Mouse (Mus musculus): ENCODE measurements around the gene Ptger1.

Gene Ptger1

GRCm38 (mm10) chr8:83656484-83657246 is 9.8 kb upstream of the Ptger1 start:
- DNase-seq, result no peak

GRCm38 (mm10) chr8:83660545-83660944 is 5.9 kb upstream of the Ptger1 start:
- no peak for DNase-seq

DNA sequence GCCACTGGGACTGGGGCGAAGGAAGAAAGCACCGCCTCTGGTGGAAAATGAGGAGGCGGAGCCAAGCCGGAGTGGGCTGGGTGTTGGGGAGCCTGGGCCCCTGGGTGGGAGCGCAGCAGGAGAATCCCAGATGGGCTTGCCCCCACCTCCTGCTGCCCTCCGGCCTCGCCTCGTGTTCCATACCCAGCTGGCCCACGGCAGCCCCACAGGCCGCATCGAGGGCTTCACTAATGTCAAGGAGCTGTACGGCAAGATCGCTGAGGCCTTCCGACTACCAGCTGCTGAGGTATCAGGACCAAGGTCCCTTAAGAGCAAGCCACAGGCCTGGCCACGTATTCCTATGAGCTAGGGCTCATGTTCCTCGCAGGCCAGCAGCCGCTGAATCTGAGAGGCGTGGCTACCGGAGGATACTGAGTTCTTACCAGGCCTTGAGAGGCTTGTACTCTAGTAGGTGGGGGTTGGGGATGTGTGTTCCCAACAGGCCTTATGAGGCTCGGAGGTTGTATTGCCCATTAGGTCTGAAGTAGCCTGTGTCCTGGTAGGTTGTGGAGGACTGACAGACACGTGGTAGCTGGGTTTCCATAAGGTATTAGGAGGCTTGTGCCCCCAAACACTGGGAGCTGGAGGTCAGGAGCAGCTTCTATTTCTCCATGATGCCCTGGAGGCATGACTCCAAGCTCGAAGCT is 5.3 kb upstream of the Ptger1 start:
- no peak for DNase-seq

DNA sequence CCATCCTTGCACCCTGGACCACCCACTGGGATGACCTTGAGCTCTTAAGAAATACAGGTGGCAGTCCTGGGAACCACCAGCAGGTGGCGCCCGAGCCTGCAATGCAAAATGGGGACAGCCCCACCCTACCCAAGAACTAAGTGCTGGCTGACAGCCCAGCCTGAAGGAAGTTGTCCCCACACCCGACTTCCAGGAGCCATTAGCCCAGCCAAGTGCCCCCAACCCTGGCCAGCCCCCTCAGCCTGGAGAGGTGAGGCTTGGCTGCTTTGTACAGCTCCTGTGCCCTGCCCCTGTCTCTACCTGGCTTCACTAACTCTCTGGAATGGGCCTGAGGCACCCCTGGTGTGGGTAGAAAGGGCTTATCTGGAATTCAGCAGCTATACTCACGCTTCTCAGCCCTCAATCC is 4.1 kb upstream of the Ptger1 start:
- DNase-seq, result peak; percentile 91 to 95

- no peak for DNase-seq
Observed at GRCm38 (mm10) chr8:83664096-83664495, 2.4 kb upstream of the Ptger1 start.

DNA sequence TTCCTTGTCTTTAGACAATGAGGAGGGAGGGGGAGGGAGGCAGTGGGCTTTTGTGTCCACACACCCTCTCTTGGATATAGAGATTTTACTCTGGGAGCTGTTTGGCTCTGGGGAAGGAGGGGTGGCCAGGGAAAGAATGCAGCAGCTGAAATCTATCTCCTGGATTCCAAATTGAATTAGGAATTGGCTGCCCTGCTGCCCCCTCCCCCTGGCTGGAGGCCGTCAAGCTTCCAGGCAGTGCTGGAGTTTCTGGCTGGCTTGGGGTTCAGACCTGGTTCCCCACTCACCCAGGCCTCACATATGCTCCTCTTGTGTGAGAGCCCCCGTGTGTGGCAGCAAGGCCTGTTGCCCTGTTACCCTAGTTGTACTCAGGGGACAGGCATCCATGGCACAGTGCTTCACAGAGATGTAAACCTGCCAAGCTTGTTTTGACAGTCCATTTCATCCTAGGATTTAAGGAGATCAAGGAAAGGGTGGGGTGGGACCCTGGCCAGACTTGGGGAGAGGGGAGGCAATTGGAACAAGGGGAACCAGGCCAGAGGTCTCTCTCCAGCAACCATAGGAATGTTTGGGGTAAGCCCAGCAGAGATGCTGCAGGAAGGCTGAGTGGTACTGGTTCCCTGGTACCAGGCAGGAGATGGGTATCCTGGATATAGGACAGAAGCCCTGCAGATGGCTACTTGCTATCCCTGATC is 1.4 kb upstream of the Ptger1 start:
- DNase-seq, result no peak

DNA sequence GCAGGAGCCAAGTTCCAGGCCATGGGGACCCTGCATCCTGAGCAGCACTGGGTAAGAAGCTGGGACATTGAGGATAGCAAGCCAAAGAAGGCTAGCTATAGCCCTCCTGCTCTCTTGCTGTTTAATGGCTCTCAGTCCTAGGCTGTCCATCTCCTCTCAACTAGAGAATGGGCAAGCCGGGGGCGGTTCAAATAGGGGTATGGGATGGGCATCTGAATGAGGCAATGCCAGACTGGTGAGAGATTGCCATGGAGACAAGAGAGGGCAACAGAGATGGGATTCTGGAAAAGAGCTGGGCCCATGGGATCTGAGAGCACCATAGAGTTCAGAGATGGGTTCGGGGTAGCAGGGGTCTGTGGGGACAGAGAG is 372 bp downstream of the Ptger1 start:
- DNase-seq, result no peak

- DNase-seq, result no peak
Observed at GRCm38 (mm10) chr8:83667526-83667925, 1.0 kb downstream of the Ptger1 start.

DNA sequence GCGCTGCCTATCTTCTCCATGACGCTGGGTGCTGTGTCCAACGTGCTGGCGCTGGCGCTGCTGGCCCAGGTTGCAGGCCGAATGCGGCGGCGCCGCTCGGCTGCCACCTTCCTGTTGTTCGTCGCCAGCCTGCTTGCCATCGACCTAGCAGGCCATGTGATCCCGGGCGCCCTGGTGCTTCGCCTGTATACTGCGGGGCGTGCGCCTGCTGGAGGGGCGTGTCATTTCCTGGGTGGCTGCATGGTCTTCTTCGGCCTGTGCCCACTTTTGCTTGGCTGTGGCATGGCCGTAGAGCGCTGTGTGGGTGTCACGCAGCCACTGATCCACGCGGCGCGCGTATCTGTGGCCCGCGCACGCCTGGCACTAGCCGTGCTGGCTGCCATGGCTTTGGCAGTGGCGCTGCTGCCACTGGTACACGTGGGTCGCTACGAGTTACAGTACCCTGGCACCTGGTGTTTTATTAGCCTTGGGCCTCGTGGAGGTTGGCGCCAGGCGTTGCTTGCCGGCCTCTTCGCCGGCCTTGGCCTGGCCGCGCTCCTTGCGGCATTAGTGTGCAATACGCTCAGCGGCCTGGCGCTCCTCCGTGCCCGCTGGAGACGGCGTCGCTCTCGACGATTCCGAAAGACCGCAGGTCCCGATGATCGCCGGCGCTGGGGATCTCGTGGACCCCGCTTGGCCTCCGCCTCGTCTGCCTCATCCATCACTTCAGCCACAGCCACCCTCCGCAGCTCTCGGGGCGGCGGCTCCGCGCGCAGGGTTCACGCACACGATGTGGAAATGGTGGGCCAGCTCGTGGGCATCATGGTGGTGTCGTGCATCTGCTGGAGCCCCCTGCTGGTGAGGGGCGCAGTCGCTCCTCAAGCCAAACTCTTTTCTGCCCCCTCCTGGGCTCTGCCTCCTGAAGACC is 1.8 kb downstream of the Ptger1 start:
- DNase-seq, result no peak

- no peak for DNase-seq
Observed at GRCm38 (mm10) chr8:83669013-83669412, 2.5 kb downstream of the Ptger1 start.

DNA sequence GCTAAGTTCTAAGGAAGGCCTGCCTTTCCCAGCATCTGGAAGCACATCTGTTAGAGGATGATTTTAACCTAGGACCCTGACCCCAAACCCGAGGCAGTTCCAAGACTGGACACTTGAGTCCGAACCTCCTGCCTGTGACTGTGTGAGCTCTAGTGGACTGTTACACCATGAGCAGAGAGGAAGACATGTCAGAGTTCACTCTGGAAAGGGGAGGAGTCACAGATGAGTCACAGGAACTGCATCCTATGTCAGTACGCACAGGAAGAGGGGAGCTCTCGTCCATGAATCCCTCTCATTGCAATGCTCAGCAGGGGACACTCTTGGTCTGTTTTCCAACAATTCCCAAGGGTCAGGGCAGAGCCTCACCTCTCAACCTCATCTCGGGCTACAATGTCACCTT is 6.5 kb downstream of the Ptger1 start:
- DNase-seq, result no peak

DNA sequence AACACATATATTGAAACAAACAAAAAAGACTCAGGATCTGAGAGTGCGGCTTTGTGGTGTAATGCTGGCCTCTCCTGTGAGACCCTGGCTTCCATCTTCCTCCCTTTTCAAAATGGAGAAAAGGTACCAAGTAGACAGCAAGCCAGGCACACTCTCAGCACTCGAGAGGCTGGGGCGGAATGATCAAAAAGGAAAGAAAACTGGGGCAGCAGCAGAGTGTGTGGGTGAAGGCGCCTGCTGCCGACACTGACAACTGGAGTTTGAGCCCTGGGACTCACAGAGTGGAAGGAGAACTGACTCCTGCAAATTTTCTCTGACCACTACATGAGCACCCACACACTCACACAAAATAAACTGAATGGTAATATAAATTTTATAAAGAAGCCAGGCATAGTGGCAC is 8.0 kb downstream of the Ptger1 start:
- DNase-seq, result no peak

GRCm38 (mm10) chr8:83679866-83680265 is 13.4 kb downstream of the Ptger1 start:
- DNase-seq, result no peak

DNA sequence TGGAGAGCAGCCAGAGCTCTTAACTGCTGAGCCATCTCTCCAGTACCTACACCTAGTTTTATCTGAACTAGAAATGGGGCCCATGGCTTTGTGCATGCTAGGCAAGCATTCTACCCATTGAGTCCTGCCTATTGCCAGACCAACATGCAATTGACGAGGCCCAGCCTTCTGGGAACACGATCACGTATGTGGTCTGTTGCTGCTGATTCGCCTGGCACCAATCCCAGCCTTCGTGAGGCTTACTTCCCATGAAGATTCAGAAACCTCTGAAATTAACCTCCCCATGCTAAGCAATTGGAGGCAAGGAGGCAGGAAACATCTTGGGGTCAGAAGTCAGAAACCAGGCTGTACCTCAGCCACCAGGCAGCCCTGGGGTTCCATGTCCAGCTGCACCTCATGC is 14.1 kb downstream of the Ptger1 start:
- no peak for DNase-seq

- no peak for DNase-seq
Observed at GRCm38 (mm10) chr8:83681099-83681498, 14.6 kb downstream of the Ptger1 start.

GRCm38 (mm10) chr8:83684517-83684916 is 18.0 kb downstream of the Ptger1 start:
- DNase-seq, result no peak

- DNase-seq, result no peak
Observed at GRCm38 (mm10) chr8:83689264-83689663, 22.8 kb downstream of the Ptger1 start.

GRCm38 (mm10) chr8:83693609-83694236 is 27.2 kb downstream of the Ptger1 start:
- no peak for DNase-seq

DNA sequence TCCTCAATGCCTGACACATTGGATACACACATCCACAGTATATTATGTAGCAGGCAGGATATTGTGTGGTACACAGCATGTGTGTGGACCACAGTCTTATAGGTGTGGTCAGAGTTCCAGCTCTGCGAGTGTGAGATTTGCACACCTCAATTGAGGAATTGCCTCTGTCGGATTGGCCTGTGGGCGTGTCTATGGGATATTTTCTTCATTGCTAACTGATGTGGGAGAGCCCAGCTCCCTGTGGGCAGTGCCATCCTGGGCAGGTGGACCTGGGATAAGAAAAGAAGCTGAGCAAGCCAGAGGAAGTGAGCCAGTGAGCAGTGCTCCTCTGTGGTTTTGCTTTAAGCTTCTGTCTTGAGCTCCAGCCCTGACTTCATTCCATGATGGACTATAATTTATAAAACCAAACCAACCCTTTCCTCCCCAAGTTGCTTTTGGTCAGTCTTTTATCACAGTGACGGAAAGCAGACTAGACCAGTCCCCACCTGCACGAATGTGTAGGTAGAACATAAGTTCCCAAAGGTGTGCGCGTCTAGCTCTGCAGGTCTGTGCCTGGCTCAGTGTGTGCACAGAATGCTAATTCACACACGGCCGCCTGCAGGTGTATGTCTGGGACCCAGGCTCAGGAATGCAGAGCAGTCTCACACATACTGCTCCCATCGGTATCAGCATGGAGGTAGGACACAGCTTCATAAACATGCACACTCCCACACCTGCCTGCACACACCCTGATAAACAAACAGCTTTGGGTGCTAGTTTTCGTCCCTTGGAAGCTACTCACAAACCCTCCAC is 28.1 kb downstream of the Ptger1 start:
- peak in 1 of 2 experiments; percentile 32 for DNase-seq

DNA sequence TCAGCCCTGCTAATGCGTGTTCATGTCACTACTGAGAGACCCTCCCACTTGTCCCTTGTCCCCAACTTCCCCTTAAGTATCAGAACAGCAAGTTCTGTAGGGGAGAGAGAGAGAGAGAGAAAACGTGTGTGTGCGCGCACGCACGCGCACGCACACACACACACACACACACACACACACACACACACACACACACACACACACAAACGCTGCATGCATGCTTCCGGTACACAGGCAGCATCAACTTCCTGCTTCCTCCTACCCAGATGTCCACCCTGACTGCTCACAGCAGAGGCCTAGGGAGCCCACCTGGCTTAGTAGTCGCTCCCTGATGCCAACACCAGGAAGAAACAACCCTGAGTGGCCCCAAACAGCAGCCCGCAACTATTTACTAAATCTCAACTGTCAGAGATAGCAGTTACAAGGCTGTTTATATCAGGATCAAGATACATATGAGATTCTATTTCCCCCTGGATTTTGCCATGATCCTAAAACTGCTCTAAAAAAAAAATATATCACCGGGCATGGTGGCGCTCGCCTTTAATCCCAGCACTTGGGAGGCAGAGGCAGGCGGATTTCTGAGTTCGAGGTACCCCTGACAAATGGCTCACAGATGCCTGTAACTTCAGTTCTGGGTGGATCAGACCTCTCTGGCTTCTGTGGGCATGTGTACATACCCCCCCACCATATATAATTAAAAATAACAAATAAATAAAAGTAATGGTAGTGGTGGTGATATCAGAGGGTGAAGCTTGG is 29.1 kb downstream of the Ptger1 start:
- DNase-seq, result no peak
